Mouse (Mus musculus): ENCODE measurements around the gene Vps52.

Vps52 gene

GRCm38 (mm10) chr17:33920282-33921097 is 35.1 kb upstream of the Vps52 start:
- DNase-seq, result peak; percentile 90

- no peak for DNase-seq
These were observed 34.3 kb upstream of the Vps52 start for GRCm38 (mm10) chr17:33921361-33921760.

- DNase-seq, result peak; percentile 19
These were observed 30.9 kb upstream of the Vps52 start for GRCm38 (mm10) chr17:33924577-33925283.

GRCm38 (mm10) chr17:33925406-33926116 is 30.1 kb upstream of the Vps52 start:
- no peak for DNase-seq

GRCm38 (mm10) chr17:33926207-33926932 is 29.2 kb upstream of the Vps52 start:
- no peak for DNase-seq

GRCm38 (mm10) chr17:33928251-33928947 is 27.2 kb upstream of the Vps52 start:
- DNase-seq, result no peak

- DNase-seq, result peak; percentile 98
These were observed 26.0 kb upstream of the Vps52 start, which contains the start of gene Rgl2 for GRCm38 (mm10) chr17:33929371-33930279. Gene Rgl2 (plus strand): TSS chr17:33929543.

- peak; percentile 46 for DNase-seq
These were observed 25.1 kb upstream of the Vps52 start for GRCm38 (mm10) chr17:33930280-33931158.

- no peak for DNase-seq
These were observed 24.3 kb upstream of the Vps52 start for GRCm38 (mm10) chr17:33931159-33931866.

- no peak for DNase-seq
These were observed 23.7 kb upstream of the Vps52 start for GRCm38 (mm10) chr17:33931947-33932346.

- no peak for DNase-seq
These were observed 23.2 kb upstream of the Vps52 start for GRCm38 (mm10) chr17:33932448-33932847.

GRCm38 (mm10) chr17:33932970-33933369 is 22.6 kb upstream of the Vps52 start:
- no peak for DNase-seq

GRCm38 (mm10) chr17:33935422-33936055 is 20.1 kb upstream of the Vps52 start:
- no peak for DNase-seq

GRCm38 (mm10) chr17:33936993-33937392 is 18.6 kb upstream of the Vps52 start:
- DNase-seq, result no peak

GRCm38 (mm10) chr17:33938783-33939182 is 16.8 kb upstream of the Vps52 start:
- no peak for DNase-seq

- peak; percentile 94 for DNase-seq
These were observed 15.3 kb upstream of the Vps52 start, which contains the start of the genes Pfdn6 and Wdr46 for GRCm38 (mm10) chr17:33940206-33940805. Gene Pfdn6 (minus strand): TSS chr17:33940343. Gene Wdr46 (plus strand): TSS chr17:33940660.

- DNase-seq, result no peak
These were observed 14.6 kb upstream of the Vps52 start for GRCm38 (mm10) chr17:33940981-33941380.

GRCm38 (mm10) chr17:33941381-33941780 is 14.2 kb upstream of the Vps52 start:
- no peak for DNase-seq
